Mouse (Mus musculus) kidney, adult 2 months (tissue): ENCODE measurements around the gene Olfr681. TPM values are rescaled to one million over a fixed set of nuclear protein-coding genes. Genes with fewer than 3 reads are reported as not detected.
A peak's percentile ranks its signal among the peaks of the same experiment; 100 is the strongest.
"Not testable (repeated sequence)": the region's sequence is repeated elsewhere in the genome, so short reads cannot be mapped to it uniquely, and the experiment has no call there.

ENCODE experiments used
- DNase-seq: peaks from one replicate; pipeline ENCODE4 v3.0.0; 2021
- H3K27ac ChIP-seq: fragments of 200-500 bp; 2 replicates; pipeline ENCODE4 v1.5.1; 2012; ENCODE audit warnings: low read depth, low read length, control low read depth, inconsistent platforms; ENCODE audit not compliant: insufficient read depth
- H3K27me3 ChIP-seq: fragments of 200-500 bp; replicated peaks from 2 replicates; pipeline ENCODE4 v1.6.1; 2012; ENCODE audit warnings: mild to moderate bottlenecking, moderate library complexity, low read length, inconsistent platforms; ENCODE audit not compliant: control insufficient read depth, insufficient read depth
- H3K36me3 ChIP-seq: fragments of 200-500 bp; 2 replicates; pipeline ENCODE4 v1.6.1; 2012; ENCODE audit warnings: mild to moderate bottlenecking, moderate library complexity, low read length, inconsistent platforms; ENCODE audit not compliant: control insufficient read depth, insufficient read depth
- H3K4me1 ChIP-seq: fragments of 200-500 bp; 2 replicates; pipeline ENCODE4 v1.6.1; 2011; ENCODE audit warnings: low read length; ENCODE audit not compliant: control insufficient read depth, insufficient read depth
- H3K4me3 ChIP-seq: fragments of 200-500 bp; 2 replicates; pipeline ENCODE4 v1.5.1; 2011; ENCODE audit warnings: mild to moderate bottlenecking, low read depth, low read length, control low read depth; ENCODE audit not compliant: insufficient read depth
- CTCF ChIP-seq: fragments of 200-500 bp; conservative IDR thresholded peaks from 2 replicates; pipeline ENCODE4 v1.5.1; 2011; ENCODE audit warnings: low read depth, mild to moderate bottlenecking, control low read depth, low read length, moderate library complexity, mixed read lengths; ENCODE audit not compliant: insufficient read depth, insufficient read length
- POLR2A ChIP-seq: fragments of 200-500 bp; IDR thresholded peaks from one replicate; pipeline ENCODE4 v1.6.1; 2011; ENCODE audit warnings: low read depth, low read length, control low read depth
- whole genome bisulfite sequencing: fragments of 180-500 bp; shearing (Covaris S2); methylation state at CpG from one replicate; pipeline ENCODE4 v1.1.7; 2018; 5-methylcytosine and 5-hydroxymethylcytosine counted together
- polyA plus RNA-seq: library from polyadenylated mRNA; depleted of rRNA; stranded (reverse); fragments of >200 nt; gene quantifications from 2 replicates; pipeline ENCODE4 v1.2.3, GENCODE M21; 2012; rRNA removed

Gene Olfr681
- not detected in 2 replicates for polyA plus RNA-seq

- DNase-seq, result no peak
- Histone ChIP-seq H3K4me1 (no peaks in the 10 kb centered on the region), H3K27me3 (no peaks in the 10 kb centered on the region), H3K36me3 (no peaks in the 10 kb centered on the region), H3K4me3 (no peak within 1 kb of the TSS), H3K27ac (no peak within 1 kb of the TSS)
- TF ChIP-seq CTCF, result no peak
- no peak for TF ChIP-seq POLR2A
These were observed at the start of gene Olfr681 for GRCm38 (mm10) chr7:105116536-105116935. TSS of gene Olfr681 (plus strand) at chr7:105116836.

DNA sequence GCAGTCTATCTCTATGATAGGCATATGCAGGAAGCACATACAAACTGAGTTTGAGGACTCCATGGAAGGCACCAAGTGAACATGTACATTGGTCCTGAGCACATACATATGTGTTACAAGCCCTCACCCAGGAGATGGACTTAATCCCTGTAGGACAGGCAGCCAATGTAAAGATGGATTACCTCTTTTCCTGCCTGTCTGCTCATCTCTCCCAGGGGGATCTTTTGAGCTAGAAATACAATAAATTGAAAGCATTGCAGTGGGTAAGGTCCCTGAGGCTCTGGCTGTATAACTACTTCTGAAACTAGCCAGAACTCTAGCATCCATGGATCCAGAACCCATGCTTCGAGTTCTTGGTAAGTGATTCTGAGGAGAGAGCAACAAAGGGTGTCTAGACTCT is 35.7 kb upstream of the Olfr681 start, which contains the start of gene Olfr679:
Gene Olfr679 (plus strand): TSS at position 301 of the 400 bp plus-strand sequence.
- WGBS, result 55% methylated on average over 1 of the region's 1 CpGs
- DNase-seq, result no peak
- TF ChIP-seq POLR2A, result no peak
- no peak for TF ChIP-seq CTCF

DNA sequence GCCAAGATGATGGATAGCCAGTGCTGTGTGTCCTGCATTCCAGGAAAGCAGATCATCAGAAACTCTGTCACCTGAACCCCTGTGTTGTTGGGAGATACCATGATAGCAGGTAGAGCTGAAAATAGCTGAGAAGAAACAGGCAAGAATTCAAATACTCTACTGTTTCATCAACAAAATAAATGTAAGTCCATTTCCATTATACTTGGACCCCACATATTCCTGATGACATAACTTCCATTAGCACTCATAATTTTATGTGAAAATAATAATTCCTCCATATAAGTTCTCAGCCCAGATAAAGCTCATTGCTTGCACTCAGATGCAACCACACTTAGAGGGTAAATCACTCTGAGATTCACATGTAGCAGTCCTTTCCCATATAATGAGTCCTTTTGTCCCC is 23.9 kb upstream of the Olfr681 start, which contains the start of gene Olfr680-ps1:
Gene Olfr680-ps1 (minus strand): TSS at position 101 of the 400 bp plus-strand sequence.
- not testable (repeated sequence) for DNase-seq, H3K27ac ChIP-seq, H3K27me3 ChIP-seq, H3K4me1 ChIP-seq, H3K4me3 ChIP-seq, H3K36me3 ChIP-seq

More for the DNA sequence above, 35.7 kb upstream of the Olfr681 start, which contains the start of gene Olfr679:
- Histone ChIP-seq H3K27me3 (no peaks in the 10 kb centered on the region), H3K4me3 (no peak within 1 kb of the TSS), H3K27ac (no peak within 1 kb of the TSS), H3K4me1 (no peaks in the 10 kb centered on the region), H3K36me3 (no peaks in the 10 kb centered on the region)

- Histone ChIP-seq H3K27ac (no peak overlapping the region), H3K36me3 (no peaks in the 10 kb centered on the region), H3K27me3 (no peaks in the 10 kb centered on the region), H3K4me1 (no peaks in the 10 kb centered on the region), H3K4me3 (no peak overlapping the region)
- no peak for TF ChIP-seq POLR2A
- WGBS, result 79% methylated on average over 2 of the region's 2 CpGs
- no peak for DNase-seq
These were observed 24.6 kb downstream of the Olfr681 start for GRCm38 (mm10) chr7:105141275-105141674.

DNA sequence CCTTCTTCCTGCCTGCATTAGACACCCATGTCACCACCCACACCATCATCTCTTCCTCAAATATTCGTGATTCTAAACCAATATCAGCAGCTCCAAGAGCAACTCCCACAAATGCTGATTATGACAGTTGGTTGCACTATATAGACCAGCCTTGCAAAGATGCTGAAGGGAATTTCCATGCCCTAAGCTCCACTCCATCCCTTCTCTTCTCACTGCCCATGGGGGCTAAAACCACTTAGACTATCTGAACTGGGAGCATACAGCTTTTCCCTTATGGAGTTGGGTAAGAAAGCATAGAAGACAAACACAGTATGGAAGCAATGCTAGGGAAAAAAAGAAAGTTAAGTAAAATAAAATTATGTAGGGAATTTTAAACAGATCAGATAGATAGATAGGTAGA is 30.3 kb downstream of the Olfr681 start, which contains the start of gene Olfr683:
Gene Olfr683 (minus strand): TSS at position 101 of the 400 bp plus-strand sequence.
- Histone ChIP-seq H3K4me1 (no peaks in the 10 kb centered on the region), H3K27ac (no peak within 1 kb of the TSS), H3K36me3 (no peaks in the 10 kb centered on the region), H3K4me3 (no peak within 1 kb of the TSS), H3K27me3 (no peaks in the 10 kb centered on the region)
- WGBS, result 61% methylated on average over 1 of the region's 1 CpGs
- DNase-seq, result no peak
- no peak for TF ChIP-seq CTCF
- TF ChIP-seq POLR2A, result no peak

GRCm38 (mm10) chr7:105163553-105163952 is 46.9 kb downstream of the Olfr681 start, which contains the start of gene Olfr684:
TSS of gene Olfr684 (minus strand) at chr7:105163653.
- no peak for TF ChIP-seq CTCF
- TF ChIP-seq POLR2A, result no peak
- no peak within 1 kb of the TSS for H3K27ac ChIP-seq
- no peaks in the 10 kb centered on the region for H3K36me3 ChIP-seq
- DNase-seq, result no peak
- no peaks in the 10 kb centered on the region for H3K27me3 ChIP-seq
- 50% methylated on average over 1 of the region's 1 CpGs for WGBS
- no peak within 1 kb of the TSS for H3K4me3 ChIP-seq
- no peaks in the 10 kb centered on the region for H3K4me1 ChIP-seq

DNA sequence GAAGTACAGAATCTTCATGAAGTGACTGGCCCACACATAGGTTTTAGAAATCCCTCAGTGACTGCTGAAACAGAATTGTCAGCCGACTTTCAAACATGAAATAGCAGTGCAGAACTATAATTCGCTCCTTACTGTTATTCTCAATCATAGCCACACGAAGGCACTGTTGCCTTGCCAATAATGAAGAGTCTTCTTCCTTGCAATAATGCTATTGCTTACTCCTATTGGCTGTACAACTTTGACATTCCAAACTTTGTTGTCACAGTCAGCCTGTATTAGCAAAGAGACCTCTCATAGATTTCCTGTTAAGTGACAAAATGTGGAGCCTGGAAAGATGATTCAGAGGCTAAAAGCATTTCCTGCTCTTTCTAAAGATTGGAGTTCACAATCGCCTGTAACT is 54.1 kb downstream of the Olfr681 start:
- TF ChIP-seq CTCF (no peak), POLR2A (no peak)
- Histone ChIP-seq H3K27ac (no peak overlapping the region), H3K27me3 (no peaks in the 10 kb centered on the region), H3K36me3 (no peaks in the 10 kb centered on the region), H3K4me3 (no peak overlapping the region), H3K4me1 (no peaks in the 10 kb centered on the region)
- DNase-seq, result peak; percentile 27
- 45% methylated on average over 4 of the region's 4 CpGs for WGBS

Other genes with a start within 250 kb of the Olfr681 start
- not detected in 2 replicates for gene Olfr665, start 238.8 kb upstream of the Olfr681 start, polyA plus RNA-seq
- not detected in 2 replicates for gene Olfr666, start 220.9 kb upstream of the Olfr681 start, polyA plus RNA-seq
- not detected in 2 replicates for gene Olfr667, start 195.4 kb upstream of the Olfr681 start, polyA plus RNA-seq
- gene Olfr668, start 188.8 kb upstream of the Olfr681 start, polyA plus RNA-seq, result not detected in 2 replicates
- gene Olfr669, start 182.6 kb upstream of the Olfr681 start, polyA plus RNA-seq, result not detected in 2 replicates
- gene Olfr670, start 154.2 kb upstream of the Olfr681 start, polyA plus RNA-seq, result not detected in 2 replicates
- gene Olfr671, start 137.7 kb upstream of the Olfr681 start, polyA plus RNA-seq, result not detected in 2 replicates
- gene Olfr672, start 114.8 kb upstream of the Olfr681 start, polyA plus RNA-seq, result not detected in 2 replicates
- not detected in 2 replicates for gene Olfr675, start 88.4 kb upstream of the Olfr681 start, polyA plus RNA-seq
- gene Olfr676, start 84.1 kb upstream of the Olfr681 start, polyA plus RNA-seq, result not detected in 2 replicates
- not detected in 2 replicates for gene Olfr677, start 65.5 kb upstream of the Olfr681 start, polyA plus RNA-seq
- gene Olfr678, start 52.4 kb upstream of the Olfr681 start, polyA plus RNA-seq, result not detected in 2 replicates
- not detected in 2 replicates for gene Olfr679, start 35.6 kb upstream of the Olfr681 start, polyA plus RNA-seq
- not detected in 2 replicates for gene Olfr680-ps1, start 24.0 kb upstream of the Olfr681 start, polyA plus RNA-seq
- gene Olfr683, start 30.2 kb downstream of the Olfr681 start, polyA plus RNA-seq, result not detected in 2 replicates
- gene Olfr684, start 46.8 kb downstream of the Olfr681 start, polyA plus RNA-seq, result not detected in 2 replicates
- gene Olfr685, start 69.2 kb downstream of the Olfr681 start, polyA plus RNA-seq, result not detected in 2 replicates
- not detected in 2 replicates for gene Olfr686, start 90.6 kb downstream of the Olfr681 start, polyA plus RNA-seq
- gene Olfr688, start 171.3 kb downstream of the Olfr681 start, polyA plus RNA-seq, result not detected in 2 replicates
- not detected in 2 replicates for gene Olfr689, start 194.3 kb downstream of the Olfr681 start, polyA plus RNA-seq
- 0.16 TPM in 1 of 2 replicates, not detected in the other for gene Olfr690, start 217.3 kb downstream of the Olfr681 start, polyA plus RNA-seq
- not detected in 2 replicates for gene Olfr691, start 225.4 kb downstream of the Olfr681 start, polyA plus RNA-seq